Mouse (Mus musculus): ENCODE results near the gene Adam12.

DNA sequence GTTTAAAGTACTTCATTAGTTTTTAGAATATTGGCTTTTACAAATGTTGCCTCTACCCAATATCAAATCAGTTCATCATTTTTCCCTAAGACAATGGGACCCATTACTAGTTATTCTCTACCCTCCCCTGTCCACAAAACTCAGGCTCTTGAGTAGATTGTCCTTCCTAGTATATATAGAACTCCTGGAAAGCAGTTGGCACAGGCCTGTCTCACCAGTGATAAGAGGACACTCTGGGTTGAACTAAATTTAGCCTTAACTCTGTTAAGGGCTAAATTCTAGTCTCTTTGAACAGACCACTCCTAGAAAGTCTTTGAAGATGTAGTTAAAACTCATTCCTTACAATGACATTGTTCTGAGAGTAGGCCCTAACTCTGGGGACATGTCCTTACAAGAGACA is 241.0 kb downstream of the Adam12 start:
- no peak for TF ChIP-seq POLR2A (IDR thresholded peaks at IDR 0.05; ENCODE audit: insufficient read depth, low read length)
- no peak for TF ChIP-seq EP300 (IDR thresholded peaks at IDR 0.05; ENCODE audit: insufficient read depth, low read depth, low read length)

All from ES-Bruce4 (cell line).